Mouse (Mus musculus): ENCODE measurements around the gene Srebf2. TPM values are rescaled to one million over a fixed set of nuclear protein-coding genes. Genes with fewer than 3 reads are reported as not detected.
A peak's percentile ranks its signal among the peaks of the same experiment; 100 is the strongest.

Srebf2 gene
- total RNA-seq, 1 experiment: 173 TPM

- peaks cover 6% of the 10 kb centered on the region; the same call in 1 of the 2 replicates for H3K36me3 ChIP-seq (ENCODE audit: control insufficient read depth, insufficient read depth, low read length, poor library complexity, severe bottlenecking)
- H3K9ac ChIP-seq (ENCODE audit: insufficient read depth, low read depth, low read length, poor library complexity, severe bottlenecking): peak within 1 kb of the TSS; percentile 76
- peak; percentile 87 for DNase-seq (ENCODE audit: low read depth, low spot score)
- in situ Hi-C loops (cut with MboI; ENCODE audit: low sequenced_read_pairs in 2 of 2, unreplicated experiment in 2 of 2): no loop called here
- no peaks in the 10 kb centered on the region; a peak in 1 of 4 replicates for H3K4me1 ChIP-seq (ENCODE audit: control insufficient read depth in 2 of 2, insufficient read depth in 2 of 2, low read length in 2 of 2, poor library complexity in 1 of 2)
- H3K9me3 ChIP-seq (ENCODE audit: control insufficient read depth, insufficient read depth, low read depth, low read length): no peaks in the 10 kb centered on the region
- peak within 1 kb of the TSS; percentile 76 to 97 for H3K4me3 ChIP-seq (ENCODE audit: insufficient read depth in 1 of 2, low read depth in 1 of 2, low read length in 2 of 2, poor library complexity in 1 of 2, severe bottlenecking in 1 of 2)
- TF ChIP-seq MAFK (IDR thresholded peaks at IDR 0.05; ENCODE audit: insufficient read depth, low read depth, low read length) (no peak), HCFC1 (IDR thresholded peaks at IDR 0.05; ENCODE audit: borderline replicate concordance, insufficient read depth, low read length) (peak; percentile 22; the same call in 1 of the 2 replicates)
- H3K27ac ChIP-seq (ENCODE audit: insufficient read depth, low read depth, low read length, poor library complexity, severe bottlenecking): no peak within 1 kb of the TSS
These were observed 19.3 kb upstream of the Srebf2 start, which contains the start of gene Ccdc134 for GRCm38 (mm10) chr15:82127426-82128374. Gene Ccdc134, plus strand, starts transcription at chr15:82127922.

GRCm38 (mm10) chr15:82128398-82128797 is 18.6 kb upstream of the Srebf2 start:
- Histone ChIP-seq H3K27ac (ENCODE audit: insufficient read depth, low read depth, low read length, poor library complexity, severe bottlenecking) (no peak overlapping the region), H3K4me1 (ENCODE audit: control insufficient read depth in 2 of 2, insufficient read depth in 2 of 2, low read length in 2 of 2, poor library complexity in 1 of 2) (no peaks in the 10 kb centered on the region; a peak in 1 of 4 replicates)
- in situ Hi-C loops (cut with MboI; ENCODE audit: low sequenced_read_pairs in 2 of 2, unreplicated experiment in 2 of 2): no loop called here

GRCm38 (mm10) chr15:82130599-82130998 is 16.4 kb upstream of the Srebf2 start:
- in situ Hi-C loops (cut with MboI; ENCODE audit: low sequenced_read_pairs in 2 of 2, unreplicated experiment in 2 of 2): no loop called here
- Histone ChIP-seq H3K9me3 (ENCODE audit: control insufficient read depth, insufficient read depth, low read depth, low read length) (no peaks in the 10 kb centered on the region), H3K9ac (ENCODE audit: insufficient read depth, low read depth, low read length, poor library complexity, severe bottlenecking) (no peak overlapping the region), H3K27ac (ENCODE audit: insufficient read depth, low read depth, low read length, poor library complexity, severe bottlenecking) (no peak overlapping the region), H3K36me3 (ENCODE audit: control insufficient read depth, insufficient read depth, low read length, poor library complexity, severe bottlenecking) (peaks cover 6% of the 10 kb centered on the region; the same call in 1 of the 2 replicates), H3K4me3 (ENCODE audit: insufficient read depth in 1 of 2, low read depth in 1 of 2, low read length in 2 of 2, poor library complexity in 1 of 2, severe bottlenecking in 1 of 2) (no peak overlapping the region), H3K4me1 (ENCODE audit: control insufficient read depth in 2 of 2, insufficient read depth in 2 of 2, low read length in 2 of 2, poor library complexity in 1 of 2) (no peaks in the 10 kb centered on the region; a peak in 1 of 4 replicates)
- DNase-seq (ENCODE audit: low read depth, low spot score): no peak
- TF ChIP-seq HCFC1 (IDR thresholded peaks at IDR 0.05; ENCODE audit: borderline replicate concordance, insufficient read depth, low read length) (no peak), ZNF384 (IDR thresholded peaks at IDR 0.05; ENCODE audit: low read depth, low read length) (no peak), MAFK (IDR thresholded peaks at IDR 0.05; ENCODE audit: insufficient read depth, low read depth, low read length) (no peak), CHD2 (IDR thresholded peaks at IDR 0.05; ENCODE audit: low read depth, low read length) (no peak), ZC3H11A (IDR thresholded peaks at IDR 0.05; ENCODE audit: borderline replicate concordance, low read depth, low read length) (no peak)

More at GRCm38 (mm10) chr15:82128398-82128797, 18.6 kb upstream of the Srebf2 start:
- Histone ChIP-seq H3K4me3 (ENCODE audit: insufficient read depth in 1 of 2, low read depth in 1 of 2, low read length in 2 of 2, poor library complexity in 1 of 2, severe bottlenecking in 1 of 2) (peak overlapping the region; percentile 76 to 97), H3K9me3 (ENCODE audit: control insufficient read depth, insufficient read depth, low read depth, low read length) (no peaks in the 10 kb centered on the region), H3K9ac (ENCODE audit: insufficient read depth, low read depth, low read length, poor library complexity, severe bottlenecking) (peak overlapping the region; percentile 76), H3K36me3 (ENCODE audit: control insufficient read depth, insufficient read depth, low read length, poor library complexity, severe bottlenecking) (peaks cover 6% of the 10 kb centered on the region; the same call in 1 of the 2 replicates)
- TF ChIP-seq ZC3H11A (IDR thresholded peaks at IDR 0.05; ENCODE audit: borderline replicate concordance, low read depth, low read length) (no peak), MAFK (IDR thresholded peaks at IDR 0.05; ENCODE audit: insufficient read depth, low read depth, low read length) (no peak), HCFC1 (IDR thresholded peaks at IDR 0.05; ENCODE audit: borderline replicate concordance, insufficient read depth, low read length) (no peak), ZNF384 (IDR thresholded peaks at IDR 0.05; ENCODE audit: low read depth, low read length) (no peak), CHD2 (IDR thresholded peaks at IDR 0.05; ENCODE audit: low read depth, low read length) (no peak)
- no peak for DNase-seq (ENCODE audit: low read depth, low spot score)

DNA sequence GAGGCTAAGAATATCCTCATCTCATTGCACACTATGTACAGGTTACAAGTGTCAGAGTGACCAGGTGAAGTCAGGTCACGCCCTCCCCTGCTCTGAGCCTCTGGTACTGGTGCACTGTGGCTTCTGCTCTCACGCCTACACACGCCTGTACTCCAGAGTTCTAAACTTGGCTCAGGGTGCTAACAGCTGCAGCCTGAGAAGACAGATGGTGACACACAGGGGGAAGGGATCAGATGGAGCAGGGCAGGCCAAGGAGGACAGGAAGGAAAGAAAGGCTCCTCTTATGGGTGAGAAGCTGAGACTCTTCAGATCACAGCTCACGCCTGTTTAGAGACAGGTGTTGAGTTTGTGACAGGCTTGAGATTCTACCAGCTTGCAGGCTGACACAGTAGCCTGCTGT is 11.6 kb upstream of the Srebf2 start:
- Histone ChIP-seq H3K36me3 (ENCODE audit: control insufficient read depth, insufficient read depth, low read length, poor library complexity, severe bottlenecking) (peaks cover 6% of the 10 kb centered on the region; the same call in 1 of the 2 replicates), H3K9ac (ENCODE audit: insufficient read depth, low read depth, low read length, poor library complexity, severe bottlenecking) (no peak overlapping the region), H3K4me3 (ENCODE audit: insufficient read depth in 1 of 2, low read depth in 1 of 2, low read length in 2 of 2, poor library complexity in 1 of 2, severe bottlenecking in 1 of 2) (no peak overlapping the region), H3K27ac (ENCODE audit: insufficient read depth, low read depth, low read length, poor library complexity, severe bottlenecking) (no peak overlapping the region), H3K9me3 (ENCODE audit: control insufficient read depth, insufficient read depth, low read depth, low read length) (no peaks in the 10 kb centered on the region), H3K4me1 (ENCODE audit: control insufficient read depth in 2 of 2, insufficient read depth in 2 of 2, low read length in 2 of 2, poor library complexity in 1 of 2) (no peaks in the 10 kb centered on the region)
- no peak for DNase-seq (ENCODE audit: low read depth, low spot score)
- in situ Hi-C loops (cut with MboI; ENCODE audit: low sequenced_read_pairs in 2 of 2, unreplicated experiment in 2 of 2): no loop called here
- TF ChIP-seq ZNF384 (IDR thresholded peaks at IDR 0.05; ENCODE audit: low read depth, low read length) (no peak), HCFC1 (IDR thresholded peaks at IDR 0.05; ENCODE audit: borderline replicate concordance, insufficient read depth, low read length) (no peak)

Measured in ES-E14 (cell line).